Mouse (Mus musculus) hindbrain, embryonic 12.5 days (tissue): ENCODE measurements at regions not wholly inside any gene's neighbourhood (a gene's known extent, or its start where the extent isn't known, plus 50 kb on each side); places are given as distances from the start of the nearest gene placed in this dataset.

Experiments
- ATAC-seq: fragments of 200-750 bp; cut with Nextera tagmentation; 2 replicates; pipeline ENCODE4 v1.8.0; 2017; ENCODE audit warnings: moderate TSS enrichment; ENCODE audit not compliant: low FRiP score
- H3K27ac ChIP-seq: fragments of 300-500 bp; sonication (generic); 2 replicates; pipeline ENCODE4 v1.5.1; 2016; ENCODE audit warnings: mild to moderate bottlenecking
- H3K27me3 ChIP-seq: fragments of 300-500 bp; sonication (generic); 2 replicates; pipeline ENCODE4 v1.6.1; 2016; ENCODE audit warnings: mild to moderate bottlenecking
- H3K36me3 ChIP-seq: fragments of 300-500 bp; sonication (generic); 2 replicates; pipeline ENCODE4 v1.6.1; 2016; ENCODE audit warnings: mild to moderate bottlenecking
- H3K4me1 ChIP-seq: fragments of 300-500 bp; sonication (generic); 2 replicates; pipeline ENCODE4 v1.6.1; 2016
- H3K4me2 ChIP-seq: fragments of 300-500 bp; sonication (generic); replicated peaks from 2 replicates; pipeline ENCODE4 v1.6.1; 2016; ENCODE audit warnings: mild to moderate bottlenecking
- H3K4me3 ChIP-seq: fragments of 300-500 bp; sonication (generic); 2 replicates; pipeline ENCODE4 v1.5.1; 2016; ENCODE audit warnings: mild to moderate bottlenecking
- H3K9ac ChIP-seq: fragments of 300-500 bp; sonication (generic); 2 replicates; pipeline ENCODE4 v1.6.1; 2016; ENCODE audit warnings: mild to moderate bottlenecking, moderate library complexity
- H3K9me3 ChIP-seq: fragments of 300-500 bp; sonication (generic); replicated peaks from 2 replicates; pipeline ENCODE4 v1.6.1; 2016; ENCODE audit warnings: mild to moderate bottlenecking
- WGBS: fragments of 180-500 bp; shearing (Covaris S2); methylation state at CpG from one replicate; pipeline ENCODE4 v1.1.7; 2016; 5-methylcytosine and 5-hydroxymethylcytosine counted together

DNA sequence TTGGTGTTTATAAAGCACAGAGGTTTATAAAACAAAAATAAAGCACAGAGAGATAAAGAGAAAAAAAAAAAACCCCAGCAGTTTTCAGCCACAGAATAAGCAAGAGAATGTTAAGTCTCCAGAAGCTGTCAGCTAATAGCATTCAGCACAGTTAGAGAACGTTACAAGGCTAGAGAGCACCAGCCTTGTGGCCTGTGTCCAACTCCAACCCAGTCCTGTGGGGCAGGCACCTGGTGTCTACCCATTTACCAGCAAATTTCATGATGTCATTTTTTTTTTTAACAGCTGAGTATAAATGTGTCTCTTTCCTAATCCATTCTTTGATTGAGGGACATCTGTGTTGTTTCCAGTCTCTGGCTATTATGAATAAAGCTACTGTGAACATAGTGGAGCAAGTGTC is 686.7 kb upstream of the 4930444P10Rik start:
- H3K27ac ChIP-seq = no peak overlapping the region
- WGBS = 65% methylated on average over 1 of the region's 1 CpGs
- ATAC-seq = no peak
- H3K4me2 ChIP-seq = no peak overlapping the region
- no peak overlapping the region for H3K4me3 ChIP-seq
- H3K9ac ChIP-seq = no peak overlapping the region
- no peaks in the 10 kb centered on the region for H3K27me3 ChIP-seq
- H3K4me1 ChIP-seq = no peaks in the 10 kb centered on the region
- H3K9me3 ChIP-seq = no peaks in the 10 kb centered on the region
- no peaks in the 10 kb centered on the region for H3K36me3 ChIP-seq

- H3K27me3 ChIP-seq = no peaks in the 10 kb centered on the region
- H3K9me3 ChIP-seq = no peaks in the 10 kb centered on the region
- H3K27ac ChIP-seq = no peak overlapping the region
- H3K4me2 ChIP-seq = no peak overlapping the region
- no peak overlapping the region for H3K4me3 ChIP-seq
- no peaks in the 10 kb centered on the region for H3K36me3 ChIP-seq
- H3K4me1 ChIP-seq = no peaks in the 10 kb centered on the region
- H3K9ac ChIP-seq = no peak overlapping the region
- ATAC-seq = no peak
- WGBS = 92% methylated on average over 1 of the region's 1 CpGs
These were observed 667.8 kb upstream of the 4930444P10Rik start for GRCm38 (mm10) chr1:16760951-16761350.
